Mouse (Mus musculus) lung, adult 18-20 months (tissue): ENCODE measurements around the gene Ptbp1.
A peak's percentile ranks its signal among the peaks of the same experiment; 100 is the strongest.
"Not testable (repeated sequence)": the region's sequence is repeated elsewhere in the genome, so short reads cannot be mapped to it uniquely, and the experiment has no call there.

Experiments
- DNase-seq, 2 experiments: peaks; one replicate each; pipeline ENCODE4 v3.0.0; 2022; ENCODE audit warnings: mixed read lengths in 2 of 2

Gene Ptbp1

GRCm38 (mm10) chr10:79884938-79885337 lies 30.7 kb downstream of the Ptbp1 start:
- not testable (repeated sequence) for DNase-seq

DNA sequence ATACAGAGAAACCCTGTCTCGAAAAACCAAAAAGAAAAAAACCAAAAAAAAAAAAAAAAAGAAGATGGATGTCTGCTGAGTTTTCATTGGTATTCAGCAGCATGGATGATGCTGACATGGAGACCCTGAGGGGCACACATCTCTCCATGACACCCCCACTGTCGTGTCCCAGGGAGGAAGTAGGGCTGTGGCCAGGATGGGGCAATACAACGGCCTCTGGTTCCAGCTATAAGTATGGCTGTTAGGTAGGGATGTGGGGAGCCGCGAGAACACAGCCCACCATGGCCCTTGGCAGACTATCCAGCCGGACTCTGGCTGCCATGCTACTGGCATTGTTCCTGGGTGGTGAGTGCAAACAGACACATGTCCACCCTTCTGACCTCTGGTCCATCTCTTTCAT lies 31.8 kb downstream of the Ptbp1 start, which contains the start of gene Elane:
Gene Elane (plus strand): TSS at position 194 of the 400 bp plus-strand sequence.
- no peak for DNase-seq

- DNase-seq, result no peak
Observed at GRCm38 (mm10) chr10:79886611-79887010, 32.4 kb downstream of the Ptbp1 start.

DNA sequence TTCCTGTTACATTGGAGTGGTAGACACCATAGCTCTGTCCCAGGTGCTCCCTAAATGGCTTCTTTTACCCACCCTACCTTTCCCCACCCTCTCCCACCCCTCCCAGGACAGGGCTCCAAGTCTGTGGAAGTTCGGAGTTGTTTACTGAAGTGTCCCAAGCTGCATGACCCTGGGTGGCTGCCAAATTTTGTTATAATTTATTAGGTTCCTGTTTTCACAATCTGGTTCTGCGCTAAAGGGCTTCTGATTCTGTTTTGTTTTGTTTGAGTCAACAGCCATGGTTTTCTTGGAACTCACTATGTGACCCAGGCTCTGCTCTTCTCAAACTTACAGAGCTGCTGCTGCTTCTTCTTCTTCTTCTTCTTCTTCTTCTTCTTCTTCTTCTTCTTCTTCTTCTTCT lies 35.2 kb downstream of the Ptbp1 start:
- no peak for DNase-seq

- no peak for DNase-seq
Observed at GRCm38 (mm10) chr10:79890670-79891069, 36.4 kb downstream of the Ptbp1 start, which contains the start of gene Cfd. Gene Cfd, plus strand, starts transcription at chr10:79890853.

- DNase-seq, result peak; percentile 70 to 79
Observed at GRCm38 (mm10) chr10:79892451-79893118, 38.4 kb downstream of the Ptbp1 start.

DNA sequence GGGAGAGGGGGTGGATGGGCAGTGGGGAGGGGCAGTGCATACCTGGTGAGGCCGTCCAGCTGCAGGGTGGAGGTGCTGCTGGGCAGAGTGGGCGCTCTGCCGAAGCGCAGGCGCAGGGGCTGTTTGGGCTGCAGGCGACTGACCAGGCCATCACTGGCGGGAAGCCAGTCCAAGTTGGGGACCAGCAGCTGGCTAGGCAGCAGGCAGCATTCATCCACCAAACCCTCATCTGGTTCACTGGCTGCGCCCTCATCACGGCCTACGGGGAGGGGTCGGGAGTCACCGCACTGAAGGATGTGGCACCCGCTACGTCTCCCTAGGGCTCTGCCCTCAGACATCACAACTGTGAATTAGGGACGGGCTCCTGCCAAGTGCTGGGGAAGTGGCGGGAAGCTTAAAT lies 42.1 kb downstream of the Ptbp1 start:
- DNase-seq, result no peak

DNA sequence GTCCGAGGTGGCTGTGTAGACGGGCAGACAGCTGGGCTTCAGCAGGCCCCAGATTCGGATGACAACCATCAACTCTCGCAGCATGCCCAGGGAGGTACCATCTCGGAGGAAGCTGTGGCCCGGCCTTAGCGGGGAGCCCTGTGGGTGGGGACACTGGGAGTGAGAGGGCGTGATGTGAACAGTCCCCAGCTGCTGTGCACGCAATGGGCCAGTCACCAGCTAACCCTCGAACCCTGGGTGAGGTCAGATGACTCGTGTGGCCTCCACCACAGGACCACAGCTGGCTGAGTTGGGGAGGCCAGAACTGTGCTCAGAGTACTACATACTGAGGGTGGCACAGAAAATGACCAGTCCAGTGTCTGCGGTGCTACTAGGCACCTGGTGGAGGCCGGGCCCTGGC lies 42.6 kb downstream of the Ptbp1 start:
- DNase-seq, result peak in 1 of 2 experiments; percentile 64

GRCm38 (mm10) chr10:79897316-79898245 lies 43.4 kb downstream of the Ptbp1 start:
- DNase-seq, result no peak

GRCm38 (mm10) chr10:79900951-79901410 lies 46.8 kb downstream of the Ptbp1 start:
- DNase-seq, result no peak

DNA sequence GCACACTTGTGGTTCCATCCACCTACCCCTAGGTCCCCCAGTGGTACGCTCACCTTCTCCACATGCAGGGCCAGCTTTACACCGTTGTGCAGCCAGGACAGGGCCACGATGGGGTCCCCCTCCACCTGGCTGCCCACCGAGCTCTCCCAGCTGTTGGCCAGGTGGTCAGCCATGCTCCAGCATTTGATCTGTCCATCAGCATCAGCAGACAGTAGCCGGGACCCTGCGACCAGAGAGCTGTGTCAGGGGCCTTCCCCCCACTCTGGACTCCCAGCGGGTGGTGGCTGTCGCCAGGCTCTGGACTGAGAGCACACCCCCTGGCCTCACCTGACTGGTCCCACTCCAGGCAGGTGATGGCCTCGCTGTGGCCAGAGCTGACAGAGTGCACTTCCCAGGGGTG lies 52.5 kb downstream of the Ptbp1 start:
- no peak for DNase-seq

GRCm38 (mm10) chr10:79907415-79907814 lies 53.2 kb downstream of the Ptbp1 start:
- no peak for DNase-seq

DNA sequence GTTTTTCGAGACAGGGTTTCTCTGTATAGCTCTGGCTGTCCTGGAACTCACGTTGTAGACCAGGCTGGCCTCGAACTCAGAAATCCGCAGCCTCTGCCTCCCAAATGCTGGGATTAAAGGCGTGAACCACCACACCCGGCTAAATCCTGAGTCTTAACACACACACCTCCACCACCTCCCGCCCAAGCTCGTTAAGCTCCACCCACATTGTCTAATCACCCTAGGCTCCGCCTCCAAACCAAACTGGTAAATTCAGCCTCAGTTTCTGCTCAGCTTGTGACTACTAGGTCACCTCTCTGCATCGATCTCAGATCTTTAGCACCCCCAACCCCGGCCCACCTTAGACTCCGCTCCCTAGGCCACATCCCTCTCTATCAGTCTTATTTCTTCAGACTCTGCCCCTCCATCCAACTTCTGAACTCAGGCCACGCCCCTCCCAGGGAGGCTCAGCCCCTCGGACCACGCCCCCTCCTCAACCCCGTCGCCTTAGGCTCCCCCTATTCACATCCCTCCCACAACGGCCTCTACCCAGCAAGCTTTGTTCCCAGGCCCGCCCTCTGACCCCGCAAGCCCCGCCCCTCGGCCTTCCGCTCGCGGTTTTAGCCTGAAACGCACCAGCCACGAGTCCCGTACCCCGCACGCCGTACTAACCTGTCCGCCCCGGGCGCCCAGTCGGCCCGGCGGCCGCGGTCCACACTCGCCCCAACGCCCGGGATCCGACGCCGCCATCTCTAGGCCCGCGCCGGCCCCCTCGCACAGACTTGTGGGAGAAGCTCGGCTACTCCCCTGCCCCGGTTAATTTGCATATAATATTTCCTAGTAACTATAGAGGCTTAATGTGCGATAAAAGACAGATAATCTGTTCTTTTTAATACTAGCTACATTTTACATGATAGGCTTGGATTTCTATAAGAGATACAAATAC lies 54.2 kb downstream of the Ptbp1 start, which contains the start of gene Med16:
Gene Med16 (minus strand): TSS at position 757 of the 925 bp plus-strand sequence.
- DNase-seq, result peak; percentile 97 to 98

GRCm38 (mm10) chr10:79909092-79909922 lies 55.1 kb downstream of the Ptbp1 start:
- DNase-seq, result no peak

- no peak for DNase-seq
Observed at GRCm38 (mm10) chr10:79910556-79910955, 56.3 kb downstream of the Ptbp1 start, which contains the start of gene Gm26602. Gene Gm26602, plus strand, starts transcription at chr10:79910856.

GRCm38 (mm10) chr10:79912412-79912811 lies 58.2 kb downstream of the Ptbp1 start:
- no peak for DNase-seq
